ENCODE assay signal across 35 mouse cellular contexts in genomic region chr1:14576263-14576662, GRCm38 (mm10).
"Had no signal": no experiment of that assay in that cellular context is flagged by ENCODE, and none has a peak within 500 bp of the region (broad histone marks: within the 10 kb centered on the region; RNA-seq: fewer than 3 reads in every experiment).

No protein-coding gene starts in this region.

- H3K9me3 ChIP-seq: heart, embryonic 10.5 days; heart, embryonic 12.5 days; heart, embryonic 13.5 days; heart, embryonic 15.5 days; hindbrain, embryonic 10.5 days; hindbrain, embryonic 12.5 days; hindbrain, embryonic 13.5 days; hindbrain, embryonic 15.5 days; intestine, embryonic 15.5 days; kidney, embryonic 15.5 days had no signal

- H3K36me3 ChIP-seq: heart, embryonic 10.5 days; heart, embryonic 12.5 days; heart, embryonic 13.5 days; heart, embryonic 15.5 days; hindbrain, embryonic 10.5 days; hindbrain, embryonic 12.5 days; hindbrain, embryonic 13.5 days; hindbrain, embryonic 15.5 days; intestine, embryonic 15.5 days; kidney, embryonic 15.5 days had no signal

- DNase-seq: heart, adult 2 months; heart, postnatal 10 days; heart, postnatal 14 days; heart, postnatal 36 days; heart, postnatal 4 days; kidney, adult 11 months; kidney, adult 18-20 months; kidney, adult 2 months; kidney, adult 8-10 months; kidney, adult 9 months; kidney, postnatal 10 days; kidney, postnatal 14 days; kidney, postnatal 25 days; kidney, postnatal 36 days; kidney, postnatal 4 days; layer of hippocampus, adult 9-11 months had no signal

- H3K4me2 ChIP-seq: heart, embryonic 11.5 days; heart, embryonic 12.5 days; heart, embryonic 13.5 days; heart, embryonic 15.5 days; hindbrain, embryonic 12.5 days; hindbrain, embryonic 13.5 days; hindbrain, embryonic 14.5 days; hindbrain, embryonic 15.5 days; intestine, embryonic 15.5 days; kidney, embryonic 15.5 days had no signal

- ATAC-seq: hindbrain, embryonic 16.5 days; hindbrain, postnatal 0 days; inflammation-experienced regulatory T-cells, adult 6 months; intestine, embryonic 15.5 days; intestine, embryonic 16.5 days; intestine, postnatal 0 days had no signal

- H3K9ac ChIP-seq: heart, embryonic 12.5 days; heart, embryonic 13.5 days; heart, embryonic 15.5 days; hindbrain, embryonic 12.5 days; hindbrain, embryonic 13.5 days; hindbrain, embryonic 14.5 days; hindbrain, embryonic 15.5 days; intestine, embryonic 15.5 days; kidney, embryonic 15.5 days had no signal

- H3K27me3 ChIP-seq: heart, embryonic 12.5 days; heart, embryonic 13.5 days; heart, embryonic 15.5 days; hindbrain, embryonic 12.5 days; hindbrain, embryonic 13.5 days; hindbrain, embryonic 15.5 days; intestine, embryonic 15.5 days had no signal

- H3K4me1 ChIP-seq: heart, embryonic 10.5 days; heart, embryonic 12.5 days; heart, embryonic 13.5 days; heart, embryonic 15.5 days; hindbrain, embryonic 10.5 days; hindbrain, embryonic 12.5 days; hindbrain, embryonic 13.5 days; hindbrain, embryonic 15.5 days; intestine, embryonic 15.5 days; kidney, embryonic 15.5 days had no signal

- H3K27ac ChIP-seq: heart, adult 2 months; heart, embryonic 10.5 days; heart, embryonic 13.5 days; heart, embryonic 15.5 days; hindbrain, embryonic 10.5 days; hindbrain, embryonic 12.5 days; hindbrain, embryonic 13.5 days; hindbrain, embryonic 14.5 days; hindbrain, embryonic 15.5 days; hindbrain, postnatal 0 days; intestine, embryonic 15.5 days; kidney, embryonic 15.5 days; kidney, postnatal 0 days; layer of hippocampus, adult 2 months had no signal

- H3K4me3 ChIP-seq: heart, adult 2 months; heart, embryonic 10.5 days; heart, embryonic 12.5 days; heart, embryonic 13.5 days; heart, embryonic 15.5 days; hindbrain, embryonic 10.5 days; hindbrain, embryonic 12.5 days; hindbrain, embryonic 13.5 days; hindbrain, embryonic 15.5 days; intestine, embryonic 15.5 days; kidney, embryonic 15.5 days; layer of hippocampus, adult 2 months had no signal
